Mouse (Mus musculus): ENCODE data around the gene 4933414I15Rik. TPM values are rescaled to one million over a fixed set of nuclear protein-coding genes. Genes with fewer than 3 reads are reported as not detected.

4933414I15Rik gene
- total RNA-seq (2014; rRNA removed) (not detected in 2 replicates), polyA plus RNA-seq (2015; fragmentation: Nextera tagmentation; extraction: Ambion mirVana) (not detected in 2 replicates)

GRCm38 (mm10) chr11:50943506-50943905 lies at the start of gene 4933414I15Rik:
Gene 4933414I15Rik, minus strand, starts transcription at chr11:50943765.
- Histone ChIP-seq H3K9me3 (ENCODE audit: low read length) (no peaks in the 10 kb centered on the region), H3K36me3 (ENCODE audit: insufficient read depth, low read length) (no peaks in the 10 kb centered on the region), H3K27ac (ENCODE audit: low read depth, low read length) (no peak within 1 kb of the TSS), H3K4me3 (ENCODE audit: low read depth, low read length) (no peak within 1 kb of the TSS), H3K4me1 (ENCODE audit: insufficient read depth, low read length) (no peaks in the 10 kb centered on the region), H3K4me2 (ENCODE audit: low read depth, low read length, poor library complexity, severe bottlenecking) (no peak within 1 kb of the TSS), H3K9ac (replicated peaks; ENCODE audit: low read length, poor library complexity, severe bottlenecking) (no peak within 1 kb of the TSS), H3K27me3 (ENCODE audit: insufficient read depth, low read length) (no peaks in the 10 kb centered on the region)
- no peak for TF ChIP-seq CTCF (IDR thresholded peaks at IDR 0.05)
- DNase-seq (ENCODE audit: low spot score) (no peak), ATAC-seq (ENCODE audit: low FRiP score) (no peak)
- WGBS, result 84% methylated on average over 14 of the region's 14 CpGs

- 52% methylated on average over 5 of the region's 5 CpGs for WGBS
- TF ChIP-seq CTCF (IDR thresholded peaks at IDR 0.05), result no peak
- Histone ChIP-seq H3K9me3 (ENCODE audit: low read length) (no peaks in the 10 kb centered on the region), H3K27me3 (ENCODE audit: insufficient read depth, low read length) (no peaks in the 10 kb centered on the region), H3K27ac (ENCODE audit: low read depth, low read length) (no peak within 1 kb of the TSS), H3K4me2 (ENCODE audit: low read depth, low read length, poor library complexity, severe bottlenecking) (no peak within 1 kb of the TSS), H3K4me3 (ENCODE audit: low read depth, low read length) (no peak within 1 kb of the TSS), H3K9ac (replicated peaks; ENCODE audit: low read length, poor library complexity, severe bottlenecking) (no peak within 1 kb of the TSS), H3K36me3 (ENCODE audit: insufficient read depth, low read length) (no peaks in the 10 kb centered on the region), H3K4me1 (ENCODE audit: insufficient read depth, low read length) (no peaks in the 10 kb centered on the region)
- DNase-seq (ENCODE audit: low spot score), result no peak
- no peak for ATAC-seq (ENCODE audit: low FRiP score)
Measured at GRCm38 (mm10) chr11:50981667-50982066, 38.1 kb upstream of the 4933414I15Rik start, which contains the start of gene Olfr1377. Gene Olfr1377, plus strand, starts transcription at chr11:50981967.

GRCm38 (mm10) chr11:50977216-50977615 lies 33.7 kb upstream of the 4933414I15Rik start:
- 70% methylated on average over 4 of the region's 4 CpGs for WGBS

GRCm38 (mm10) chr11:50966230-50966629 lies 22.7 kb upstream of the 4933414I15Rik start, which contains the start of gene Olfr1378:
Gene Olfr1378, plus strand, starts transcription at chr11:50966530.
- no peak for TF ChIP-seq CTCF (IDR thresholded peaks at IDR 0.05)
- no peaks in the 10 kb centered on the region for H3K9me3 ChIP-seq (ENCODE audit: low read length)
- WGBS, result 79% methylated on average over 11 of the region's 11 CpGs
- H3K4me1 ChIP-seq (ENCODE audit: insufficient read depth, low read length), result no peaks in the 10 kb centered on the region
- H3K27ac ChIP-seq (ENCODE audit: low read depth, low read length), result no peak within 1 kb of the TSS
- H3K4me3 ChIP-seq (ENCODE audit: low read depth, low read length), result no peak within 1 kb of the TSS
- H3K27me3 ChIP-seq (ENCODE audit: insufficient read depth, low read length), result no peaks in the 10 kb centered on the region
- H3K9ac ChIP-seq (replicated peaks; ENCODE audit: low read length, poor library complexity, severe bottlenecking), result no peak within 1 kb of the TSS
- H3K36me3 ChIP-seq (ENCODE audit: insufficient read depth, low read length), result no peaks in the 10 kb centered on the region
- no peak for DNase-seq (ENCODE audit: low spot score)
- ATAC-seq (ENCODE audit: low FRiP score), result no peak
- H3K4me2 ChIP-seq (ENCODE audit: low read depth, low read length, poor library complexity, severe bottlenecking), result no peak within 1 kb of the TSS

More at GRCm38 (mm10) chr11:50977216-50977615, 33.7 kb upstream of the 4933414I15Rik start:
- Histone ChIP-seq H3K27me3 (ENCODE audit: insufficient read depth, low read length) (no peaks in the 10 kb centered on the region), H3K27ac (ENCODE audit: low read depth, low read length) (no peak overlapping the region), H3K4me2 (ENCODE audit: low read depth, low read length, poor library complexity, severe bottlenecking) (no peak overlapping the region), H3K4me3 (ENCODE audit: low read depth, low read length) (no peak overlapping the region), H3K9me3 (ENCODE audit: low read length) (no peaks in the 10 kb centered on the region), H3K9ac (replicated peaks; ENCODE audit: low read length, poor library complexity, severe bottlenecking) (no peak overlapping the region), H3K4me1 (ENCODE audit: insufficient read depth, low read length) (no peaks in the 10 kb centered on the region), H3K36me3 (ENCODE audit: insufficient read depth, low read length) (no peaks in the 10 kb centered on the region)
- no peak for TF ChIP-seq CTCF (IDR thresholded peaks at IDR 0.05)
- DNase-seq (ENCODE audit: low spot score), result no peak
- ATAC-seq (ENCODE audit: low FRiP score), result no peak

DNA sequence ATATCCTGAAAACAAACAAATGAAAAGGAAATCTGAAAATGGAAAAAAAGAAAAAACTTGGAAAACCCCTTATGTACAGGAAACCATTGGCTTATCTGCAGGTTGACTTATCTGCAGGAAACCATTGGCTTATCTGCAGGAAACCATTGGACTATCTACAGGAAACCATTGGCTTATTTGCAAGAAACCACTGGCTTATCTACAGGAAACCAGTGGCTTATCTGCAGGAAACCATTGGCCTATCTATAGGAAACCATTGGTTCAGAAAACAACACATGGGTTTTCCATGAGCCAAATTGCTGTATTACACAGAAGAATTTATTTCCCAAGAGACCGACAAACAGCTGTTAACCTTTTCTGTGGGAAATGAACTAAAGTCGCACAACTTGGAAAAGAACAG lies 21.3 kb upstream of the 4933414I15Rik start:
- Histone ChIP-seq H3K4me2 (ENCODE audit: low read depth, low read length, poor library complexity, severe bottlenecking) (no peak overlapping the region), H3K36me3 (ENCODE audit: insufficient read depth, low read length) (no peaks in the 10 kb centered on the region), H3K9me3 (ENCODE audit: low read length) (no peaks in the 10 kb centered on the region), H3K9ac (replicated peaks; ENCODE audit: low read length, poor library complexity, severe bottlenecking) (no peak overlapping the region), H3K27me3 (ENCODE audit: insufficient read depth, low read length) (no peaks in the 10 kb centered on the region), H3K4me3 (ENCODE audit: low read depth, low read length) (no peak overlapping the region), H3K4me1 (ENCODE audit: insufficient read depth, low read length) (no peaks in the 10 kb centered on the region), H3K27ac (ENCODE audit: low read depth, low read length) (no peak overlapping the region)
- DNase-seq (ENCODE audit: low spot score) (no peak), ATAC-seq (ENCODE audit: low FRiP score) (no peak)
- 74% methylated on average over 2 of the region's 2 CpGs for WGBS
- no peak for TF ChIP-seq CTCF (IDR thresholded peaks at IDR 0.05)

- 74% methylated on average over 6 of the region's 6 CpGs for WGBS
- TF ChIP-seq CTCF (IDR thresholded peaks at IDR 0.05), result no peak
- ATAC-seq (ENCODE audit: low FRiP score), result no peak
Measured at GRCm38 (mm10) chr11:50953665-50954064, 10.1 kb upstream of the 4933414I15Rik start, which contains the start of gene Prop1. Gene Prop1, minus strand, starts transcription at chr11:50953765.

More at GRCm38 (mm10) chr11:50953665-50954064, 10.1 kb upstream of the 4933414I15Rik start, which contains the start of gene Prop1:
- H3K4me3 ChIP-seq (ENCODE audit: low read depth, low read length), result no peak within 1 kb of the TSS
- no peaks in the 10 kb centered on the region for H3K36me3 ChIP-seq (ENCODE audit: insufficient read depth, low read length)
- H3K9ac ChIP-seq (replicated peaks; ENCODE audit: low read length, poor library complexity, severe bottlenecking), result no peak within 1 kb of the TSS
- DNase-seq (ENCODE audit: low spot score), result no peak
- no peak within 1 kb of the TSS for H3K27ac ChIP-seq (ENCODE audit: low read depth, low read length)
- H3K27me3 ChIP-seq (ENCODE audit: insufficient read depth, low read length), result no peaks in the 10 kb centered on the region
- no peaks in the 10 kb centered on the region for H3K4me1 ChIP-seq (ENCODE audit: insufficient read depth, low read length)
- no peak within 1 kb of the TSS for H3K4me2 ChIP-seq (ENCODE audit: low read depth, low read length, poor library complexity, severe bottlenecking)
- H3K9me3 ChIP-seq (ENCODE audit: low read length), result no peaks in the 10 kb centered on the region

All from midbrain, postnatal 0 days (tissue).